Mouse (Mus musculus) cerebellum, postnatal 25 days (tissue): Measurements from ENCODE around the gene Gfy.
"Not testable (repeated sequence)": the region's sequence is repeated elsewhere in the genome, so short reads cannot be mapped to it uniquely, and the experiment has no call there.

Experiments used
- DNase-seq, 2 experiments: peaks; one replicate each; pipeline ENCODE4 v3.0.0; 2021; ENCODE audit warnings: mixed read lengths in 2 of 2

Gfy gene

DNA sequence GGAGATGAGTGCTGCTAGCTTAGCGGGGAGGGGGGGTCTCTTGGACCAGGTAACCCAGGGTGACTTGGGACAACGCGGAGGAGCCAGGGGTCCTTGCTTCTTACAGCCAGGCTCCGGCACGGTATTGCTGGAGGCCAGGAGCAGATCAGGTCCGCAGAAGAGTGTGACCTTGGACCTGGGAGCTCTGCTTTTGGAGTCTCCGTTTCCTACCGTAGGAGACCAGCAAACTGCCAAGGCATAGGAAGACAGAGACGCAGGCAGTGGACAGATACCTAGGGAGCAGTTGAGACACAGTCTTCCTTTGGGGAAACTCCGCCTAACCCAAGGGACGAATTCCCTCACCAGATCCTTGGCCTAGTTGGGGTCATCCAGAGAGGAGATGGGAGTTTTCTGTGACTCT lies 13.7 kb downstream of the Gfy start:
- DNase-seq, result peak; percentile 52 to 60

- peak; percentile 76 to 80 for DNase-seq
These were observed 14.5 kb downstream of the Gfy start for GRCm38 (mm10) chr7:45164833-45165232.

DNA sequence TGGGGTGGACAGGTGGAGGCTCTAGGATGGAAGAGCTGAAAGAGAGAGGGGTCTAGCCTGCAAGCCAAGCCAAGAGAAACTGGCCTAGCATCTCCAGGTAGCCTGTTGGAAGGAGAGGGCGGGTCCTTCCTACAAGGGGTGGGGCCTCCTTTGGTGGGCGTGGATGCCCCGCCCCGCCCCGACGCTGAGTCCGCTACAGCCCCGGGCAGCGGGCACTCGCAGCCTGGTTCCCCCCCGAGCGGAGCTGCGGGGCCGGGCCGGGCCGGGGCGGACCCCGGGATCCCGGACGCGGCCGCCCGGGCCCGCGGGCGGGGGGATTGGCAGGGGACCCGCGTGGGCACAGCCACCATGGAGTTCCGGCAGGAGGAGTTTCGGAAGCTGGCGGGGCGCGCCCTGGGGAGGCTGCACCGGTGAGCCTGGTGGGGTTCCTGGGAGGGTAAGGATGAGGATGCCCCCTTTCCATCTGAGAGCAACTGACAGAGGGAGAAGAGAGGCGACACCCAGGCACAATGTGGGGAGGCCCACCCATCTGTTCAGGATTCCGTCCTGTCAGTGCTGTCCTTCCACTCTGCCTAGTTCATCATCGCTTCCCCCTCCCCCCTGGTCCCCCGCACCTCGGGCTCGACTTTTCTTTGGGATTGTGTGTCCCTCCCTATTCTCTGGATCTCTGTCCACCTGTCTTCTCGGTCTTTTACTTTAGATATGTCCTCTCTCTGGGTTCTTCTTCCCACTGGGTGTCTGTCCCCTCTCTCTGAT lies 15.5 kb downstream of the Gfy start, which contains the start of gene Slc17a7:
Gene Slc17a7, plus strand, starts transcription at position 215 of the 756 bp plus-strand sequence.
- peak; percentile 88 to 92 for DNase-seq

- peak in 1 of 2 experiments; percentile 43 for DNase-seq
These were observed 16.3 kb downstream of the Gfy start for GRCm38 (mm10) chr7:45162996-45163615.

- DNase-seq, result no peak
These were observed 16.8 kb downstream of the Gfy start for GRCm38 (mm10) chr7:45162551-45162950.

DNA sequence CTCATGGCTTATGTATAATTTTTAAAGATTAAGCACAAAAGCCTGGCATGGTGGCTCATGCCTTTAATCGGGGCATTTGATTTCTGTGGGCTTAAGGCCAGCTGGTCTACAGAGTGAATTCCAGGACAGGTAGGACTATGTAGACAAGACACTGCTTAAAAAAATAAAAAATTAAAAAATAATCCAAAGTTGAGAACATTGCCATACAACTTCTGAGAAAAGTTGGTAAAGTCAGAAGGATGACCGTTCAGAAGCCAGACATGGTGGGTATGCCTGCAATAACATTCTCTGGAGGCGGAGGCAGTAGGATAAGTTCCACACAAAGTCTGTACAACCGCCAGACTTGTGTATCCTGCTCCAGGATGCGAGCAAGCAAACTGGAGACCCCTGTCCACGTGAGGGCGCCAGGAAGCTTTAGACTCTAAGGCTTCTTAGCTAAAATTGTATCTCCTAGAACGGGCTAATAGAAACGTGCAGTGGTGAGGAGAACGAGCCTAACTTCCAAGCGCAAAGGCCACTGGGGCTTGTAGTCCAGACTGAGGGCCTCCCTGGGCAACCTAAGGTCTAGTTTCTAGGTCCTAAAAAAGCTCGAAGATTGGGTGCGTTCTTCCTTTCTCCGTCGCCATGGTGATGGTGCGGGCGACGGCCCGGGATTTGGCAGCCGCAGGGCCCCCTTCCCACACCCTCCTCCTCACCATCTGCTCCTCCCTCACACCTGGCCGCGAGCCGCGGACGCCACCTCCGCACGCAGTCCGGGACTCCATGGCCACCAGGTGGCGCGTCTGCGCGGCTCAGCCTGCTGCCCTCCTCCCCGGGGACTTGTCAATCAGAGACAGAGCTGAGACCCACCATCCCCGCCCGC lies 17.5 kb downstream of the Gfy start:
- DNase-seq, result peak; percentile 99 to 100

DNA sequence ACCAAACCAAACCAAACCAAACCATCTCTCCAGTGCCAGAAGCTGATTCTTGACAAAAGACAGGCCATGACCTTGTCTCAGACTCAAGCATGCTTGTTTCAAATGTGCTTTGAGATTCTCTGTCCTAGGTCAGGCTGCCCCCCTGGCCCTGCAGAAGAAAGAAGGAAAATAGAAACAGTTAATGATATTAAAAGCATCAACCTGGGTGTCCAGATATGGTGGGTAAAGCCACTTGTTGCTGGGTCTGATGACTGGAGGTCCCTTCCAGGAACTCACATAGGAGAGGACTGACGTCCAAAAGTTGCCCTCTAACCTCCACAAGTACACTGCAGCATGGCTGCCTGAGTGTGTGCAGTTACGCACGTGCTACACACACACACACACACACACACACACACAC lies 18.5 kb downstream of the Gfy start:
- peak in 1 of 2 experiments; percentile 22 for DNase-seq

GRCm38 (mm10) chr7:45160316-45160800 lies 19.0 kb downstream of the Gfy start:
- peak; percentile 4 to 26 for DNase-seq

DNA sequence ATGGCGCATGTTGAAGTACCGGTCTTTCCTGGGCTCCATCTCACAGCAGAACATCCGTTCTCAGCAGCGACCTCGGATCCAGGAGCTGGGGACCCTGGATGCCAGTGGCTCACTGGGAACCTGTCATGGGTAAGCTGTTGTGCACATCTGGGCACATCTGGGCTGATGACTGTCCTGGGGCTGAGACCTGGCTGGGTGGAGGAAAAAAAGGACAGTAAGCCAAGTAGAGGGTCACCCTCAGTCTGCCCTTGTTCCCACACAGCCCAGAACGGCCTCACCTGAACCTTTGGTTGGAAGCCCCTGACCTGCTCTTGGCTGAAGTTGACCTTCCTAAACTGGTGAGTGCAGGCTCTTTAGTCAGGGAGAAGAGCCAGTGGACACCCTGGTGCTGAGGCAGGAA lies 20.4 kb downstream of the Gfy start:
- peak in 1 of 2 experiments; percentile 4 for DNase-seq

- DNase-seq, result peak in 1 of 2 experiments; percentile 8
These were observed 21.9 kb downstream of the Gfy start for GRCm38 (mm10) chr7:45157459-45157858.

GRCm38 (mm10) chr7:45156206-45156605 lies 23.2 kb downstream of the Gfy start:
- DNase-seq, result no peak

GRCm38 (mm10) chr7:45155590-45155989 lies 23.8 kb downstream of the Gfy start:
- no peak for DNase-seq

- DNase-seq, result peak; percentile 71 to 81
These were observed 24.3 kb downstream of the Gfy start for GRCm38 (mm10) chr7:45154993-45155514.

GRCm38 (mm10) chr7:45154096-45154992 lies 25.0 kb downstream of the Gfy start, which contains the start of the genes Pih1d1 and Aldh16a1:
TSS of gene Pih1d1 (plus strand) at chr7:45154303.
TSS of gene Aldh16a1 (minus strand) at chr7:45154584.
- peak; percentile 99 for DNase-seq

GRCm38 (mm10) chr7:45153586-45153985 lies 25.8 kb downstream of the Gfy start:
- DNase-seq, result no peak

- not testable (repeated sequence) for DNase-seq
These were observed 26.3 kb downstream of the Gfy start for GRCm38 (mm10) chr7:45153052-45153451.

GRCm38 (mm10) chr7:45151303-45151702 lies 28.1 kb downstream of the Gfy start:
- no peak for DNase-seq

GRCm38 (mm10) chr7:45150321-45150720 lies 29.0 kb downstream of the Gfy start:
- DNase-seq, result no peak

DNA sequence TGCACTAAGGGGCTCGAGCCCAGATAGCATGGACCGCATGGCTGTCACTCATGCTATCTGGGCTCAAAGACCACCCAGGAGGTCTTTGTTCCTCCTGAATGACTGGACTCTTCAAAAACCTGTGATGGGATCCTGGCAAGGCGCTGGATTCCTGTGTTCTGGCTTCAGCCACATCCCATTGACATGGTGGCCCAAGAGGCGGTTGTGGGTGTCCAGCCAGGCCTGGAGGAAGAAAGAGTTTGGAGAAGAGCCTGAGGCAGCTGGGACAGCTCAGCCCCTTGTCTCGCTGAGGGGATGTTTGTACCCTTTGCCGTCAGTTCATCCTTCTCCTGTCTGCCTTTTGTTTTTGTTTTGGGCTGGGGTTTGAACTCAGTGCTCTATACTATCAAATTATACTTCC lies 29.8 kb downstream of the Gfy start:
- DNase-seq, result no peak

DNA sequence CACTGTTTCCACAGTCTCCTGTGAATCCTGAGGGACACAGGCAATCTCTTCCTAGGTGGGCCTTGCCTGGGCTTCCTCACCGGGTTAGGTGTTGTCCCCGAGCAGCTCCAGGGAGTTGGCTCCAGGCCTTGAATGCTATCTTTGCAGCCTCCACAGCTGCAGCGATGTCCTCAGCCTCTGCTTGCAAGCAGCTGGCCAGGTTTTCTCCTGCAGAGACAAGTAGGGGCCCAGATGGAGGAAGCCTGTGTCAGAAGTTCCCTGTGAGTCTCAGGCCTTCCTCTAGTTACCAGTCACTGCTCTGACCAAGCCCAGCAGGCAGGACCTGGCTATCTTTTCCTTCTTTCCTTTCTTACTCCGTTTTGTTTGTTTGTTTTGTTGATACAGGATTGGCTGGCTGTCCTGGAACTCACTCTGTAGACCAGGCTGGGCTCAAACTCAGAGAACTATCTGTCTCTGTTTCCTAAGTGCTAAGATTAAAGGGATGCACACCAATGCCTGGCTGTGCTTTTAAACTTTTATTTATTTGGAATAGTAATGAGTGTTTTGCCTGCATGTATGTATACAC lies 30.8 kb downstream of the Gfy start:
- peak in 1 of 2 experiments; percentile 11 for DNase-seq

GRCm38 (mm10) chr7:45147899-45148298 lies 31.5 kb downstream of the Gfy start:
- no peak for DNase-seq
